Mouse (Mus musculus) heart, adult 2 months (tissue): ENCODE results near the gene Ppp1r10.

Experiments used
- CTCF ChIP-seq: fragments of 200-600 bp; IDR thresholded peaks from 2 replicates; pipeline ENCODE4 v1.8.1; 2022; ENCODE audit warnings: antibody characterized with exemption, mild to moderate bottlenecking, moderate library complexity
- POLR2A ChIP-seq: fragments of 200-500 bp; IDR thresholded peaks from 2 replicates; pipeline ENCODE4 v1.6.1; 2011; ENCODE audit warnings: mild to moderate bottlenecking, low read depth, low read length, control low read depth; ENCODE audit not compliant: insufficient read depth

DNA sequence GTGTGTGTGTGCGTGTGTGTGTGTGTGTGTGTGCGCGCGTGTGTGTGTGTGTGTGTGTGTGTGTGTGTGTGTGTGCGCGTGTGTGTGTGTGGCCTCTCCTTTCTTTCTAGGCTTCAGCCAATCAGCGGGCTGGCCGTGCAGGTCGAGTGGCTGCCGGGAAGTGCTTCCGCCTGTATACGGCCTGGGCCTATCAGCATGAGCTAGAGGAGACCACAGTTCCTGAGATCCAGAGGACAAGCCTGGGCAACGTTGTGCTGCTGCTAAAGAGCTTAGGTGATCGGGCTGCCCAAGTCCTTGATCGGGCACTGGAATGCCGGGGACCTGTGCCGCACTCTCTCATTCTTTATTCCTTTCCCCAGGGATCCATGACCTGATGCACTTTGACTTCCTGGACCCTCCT lies 28.5 kb upstream of the Ppp1r10 start:
- TF ChIP-seq CTCF: no peak
- TF ChIP-seq POLR2A: no peak
